Mouse (Mus musculus): ENCODE measurements around the gene Atp8b4. TPM values are rescaled to one million over a fixed set of nuclear protein-coding genes. Genes with fewer than 3 reads are reported as not detected.

Atp8b4 gene
- polyA plus RNA-seq, 1 experiment from 2014 or later: 29.4 TPM

GRCm38 (mm10) chr2:126386056-126386455, 114.4 kb downstream of the Atp8b4 start:
- peaks cover 24% of the 10 kb centered on the region for H3K36me3 ChIP-seq (ENCODE audit: inconsistent target)
- H3K4me3 ChIP-seq (ENCODE audit: inconsistent target): no peak overlapping the region
- no peak overlapping the region for H3K27ac ChIP-seq
- H3K79me2 ChIP-seq (ENCODE audit: inconsistent target): no peaks in the 10 kb centered on the region

GRCm38 (mm10) chr2:126380300-126380699, 120.2 kb downstream of the Atp8b4 start:
- Histone ChIP-seq H3K4me3 (ENCODE audit: inconsistent target) (no peak overlapping the region), H3K27ac (no peak overlapping the region), H3K79me2 (ENCODE audit: inconsistent target) (no peaks in the 10 kb centered on the region), H3K36me3 (ENCODE audit: inconsistent target) (peaks cover 53% of the 10 kb centered on the region)
- WGBS (ENCODE audit: missing documents): 93% methylated on average over 5 of the region's 5 CpGs

GRCm38 (mm10) chr2:126371634-126372033, 128.8 kb downstream of the Atp8b4 start:
- H3K36me3 ChIP-seq (ENCODE audit: inconsistent target): peaks cover 52% of the 10 kb centered on the region
- no peaks in the 10 kb centered on the region for H3K79me2 ChIP-seq (ENCODE audit: inconsistent target)
- H3K27ac ChIP-seq: no peak overlapping the region
- WGBS (ENCODE audit: missing documents): 94% methylated on average over 8 of the region's 8 CpGs
- no peak overlapping the region for H3K4me3 ChIP-seq (ENCODE audit: inconsistent target)

GRCm38 (mm10) chr2:126369815-126370214, 130.7 kb downstream of the Atp8b4 start:
- Histone ChIP-seq H3K36me3 (ENCODE audit: inconsistent target) (peaks cover 36% of the 10 kb centered on the region; the same call in 1 of the 2 replicates), H3K4me3 (ENCODE audit: inconsistent target) (no peak overlapping the region), H3K27ac (no peak overlapping the region), H3K79me2 (ENCODE audit: inconsistent target) (no peaks in the 10 kb centered on the region)
- WGBS (ENCODE audit: missing documents): 76% methylated on average over 4 of the region's 4 CpGs

GRCm38 (mm10) chr2:126363745-126364725, 136.4 kb downstream of the Atp8b4 start:
- Histone ChIP-seq H3K36me3 (ENCODE audit: inconsistent target) (peaks cover 29% of the 10 kb centered on the region; the same call in 1 of the 2 replicates), H3K4me3 (ENCODE audit: inconsistent target) (no peak overlapping the region), H3K79me2 (ENCODE audit: inconsistent target) (no peaks in the 10 kb centered on the region), H3K27ac (0 out of 2 replicates have a peak overlapping the region, but pooled peaks have one; percentile 12)
- 94% methylated on average over 14 of the region's 14 CpGs for WGBS (ENCODE audit: missing documents)

- 55% methylated on average over 7 of the region's 7 CpGs for WGBS (ENCODE audit: missing documents)
- Histone ChIP-seq H3K36me3 (ENCODE audit: inconsistent target) (peaks cover 36% of the 10 kb centered on the region; the same call in 1 of the 2 replicates), H3K27ac (0 out of 2 replicates have a peak overlapping the region, but pooled peaks have one; percentile 12)
Measured at GRCm38 (mm10) chr2:126363050-126363744, 137.3 kb downstream of the Atp8b4 start.

GRCm38 (mm10) chr2:126361131-126361810, 139.2 kb downstream of the Atp8b4 start:
- Histone ChIP-seq H3K36me3 (ENCODE audit: inconsistent target) (peaks cover 53% of the 10 kb centered on the region), H3K79me2 (ENCODE audit: inconsistent target) (no peaks in the 10 kb centered on the region), H3K27ac (no peak overlapping the region), H3K4me3 (ENCODE audit: inconsistent target) (no peak overlapping the region)
- WGBS (ENCODE audit: missing documents): 68% methylated on average over 21 of the region's 21 CpGs

More at GRCm38 (mm10) chr2:126363050-126363744, 137.3 kb downstream of the Atp8b4 start:
- no peak overlapping the region for H3K4me3 ChIP-seq (ENCODE audit: inconsistent target)
- H3K79me2 ChIP-seq (ENCODE audit: inconsistent target): no peaks in the 10 kb centered on the region

GRCm38 (mm10) chr2:126360688-126361087, 139.8 kb downstream of the Atp8b4 start:
- no peak overlapping the region for H3K4me3 ChIP-seq (ENCODE audit: inconsistent target)
- H3K27ac ChIP-seq: no peak overlapping the region
- H3K36me3 ChIP-seq (ENCODE audit: inconsistent target): peaks cover 53% of the 10 kb centered on the region
- WGBS (ENCODE audit: missing documents): 84% methylated on average over 6 of the region's 6 CpGs
- no peaks in the 10 kb centered on the region for H3K79me2 ChIP-seq (ENCODE audit: inconsistent target)

- H3K79me2 ChIP-seq (ENCODE audit: inconsistent target): no peaks in the 10 kb centered on the region
- H3K4me3 ChIP-seq (ENCODE audit: inconsistent target): no peak overlapping the region
- WGBS (ENCODE audit: missing documents): 96% methylated on average over 3 of the region's 3 CpGs
- H3K27ac ChIP-seq: no peak overlapping the region
- peaks cover 53% of the 10 kb centered on the region for H3K36me3 ChIP-seq (ENCODE audit: inconsistent target)
Measured at GRCm38 (mm10) chr2:126359965-126360364, 140.5 kb downstream of the Atp8b4 start.

GRCm38 (mm10) chr2:126359278-126359677, 141.2 kb downstream of the Atp8b4 start:
- H3K27ac ChIP-seq: no peak overlapping the region
- H3K79me2 ChIP-seq (ENCODE audit: inconsistent target): no peaks in the 10 kb centered on the region
- WGBS (ENCODE audit: missing documents): 89% methylated on average over 1 of the region's 1 CpGs
- peaks cover 57% of the 10 kb centered on the region for H3K36me3 ChIP-seq (ENCODE audit: inconsistent target)
- no peak overlapping the region for H3K4me3 ChIP-seq (ENCODE audit: inconsistent target)

GRCm38 (mm10) chr2:126358741-126359140, 141.7 kb downstream of the Atp8b4 start:
- H3K27ac ChIP-seq: no peak overlapping the region
- H3K36me3 ChIP-seq (ENCODE audit: inconsistent target): peaks cover 62% of the 10 kb centered on the region
- 96% methylated on average over 5 of the region's 5 CpGs for WGBS (ENCODE audit: missing documents)

GRCm38 (mm10) chr2:126355259-126355658, 145.2 kb downstream of the Atp8b4 start:
- WGBS (ENCODE audit: missing documents): 93% methylated on average over 2 of the region's 2 CpGs
- peaks cover 60% of the 10 kb centered on the region for H3K36me3 ChIP-seq (ENCODE audit: inconsistent target)
- H3K27ac ChIP-seq: no peak overlapping the region
- no peak overlapping the region for H3K4me3 ChIP-seq (ENCODE audit: inconsistent target)
- H3K79me2 ChIP-seq (ENCODE audit: inconsistent target): no peaks in the 10 kb centered on the region

More at GRCm38 (mm10) chr2:126358741-126359140, 141.7 kb downstream of the Atp8b4 start:
- Histone ChIP-seq H3K4me3 (ENCODE audit: inconsistent target) (no peak overlapping the region), H3K79me2 (ENCODE audit: inconsistent target) (no peaks in the 10 kb centered on the region)

GRCm38 (mm10) chr2:126351811-126352210, 148.7 kb downstream of the Atp8b4 start:
- WGBS (ENCODE audit: missing documents): 94% methylated on average over 1 of the region's 1 CpGs
- Histone ChIP-seq H3K36me3 (ENCODE audit: inconsistent target) (peaks cover 51% of the 10 kb centered on the region), H3K4me3 (ENCODE audit: inconsistent target) (no peak overlapping the region), H3K27ac (no peak overlapping the region), H3K79me2 (ENCODE audit: inconsistent target) (no peaks in the 10 kb centered on the region)

GRCm38 (mm10) chr2:126343026-126343593, 157.4 kb downstream of the Atp8b4 start:
- peaks cover 21% of the 10 kb centered on the region; the same call in 1 of the 2 replicates for H3K36me3 ChIP-seq (ENCODE audit: inconsistent target)
- no peak overlapping the region for H3K27ac ChIP-seq
- 97% methylated on average over 3 of the region's 3 CpGs for WGBS (ENCODE audit: missing documents)
- H3K79me2 ChIP-seq (ENCODE audit: inconsistent target): no peaks in the 10 kb centered on the region
- H3K4me3 ChIP-seq (ENCODE audit: inconsistent target): no peak overlapping the region

All from macrophage (primary cell).